Mouse (Mus musculus) thymus, postnatal 14 days (tissue): ENCODE data around the gene Frmd4b.
"Not testable (repeated sequence)": the region's sequence is repeated elsewhere in the genome, so short reads cannot be mapped to it uniquely, and the experiment has no call there.

Source experiments
- DNase-seq: peaks from one replicate; pipeline ENCODE4 v3.0.0; 2021

Frmd4b gene

DNA sequence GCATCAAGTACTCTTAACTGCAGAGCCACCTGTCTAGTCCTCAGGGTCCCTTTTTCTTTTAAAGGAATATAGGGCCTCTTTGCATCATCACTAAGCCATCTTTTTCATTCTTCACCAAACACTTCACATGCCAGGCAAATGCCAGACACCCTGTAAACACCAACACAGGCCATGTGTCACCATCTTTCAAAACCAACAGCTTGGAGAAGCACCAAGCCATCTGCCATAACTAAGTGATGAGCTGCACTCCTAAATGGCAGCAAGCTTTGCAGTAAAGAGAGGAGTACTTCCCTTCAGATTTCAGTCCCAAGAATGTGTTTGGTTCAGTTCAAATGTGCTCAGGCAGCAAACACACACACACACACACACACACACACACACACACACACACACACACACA lies 154.9 kb downstream of the Frmd4b start:
- no peak for DNase-seq

GRCm38 (mm10) chr6:97459112-97459511 lies 158.2 kb downstream of the Frmd4b start:
- DNase-seq, result no peak

DNA sequence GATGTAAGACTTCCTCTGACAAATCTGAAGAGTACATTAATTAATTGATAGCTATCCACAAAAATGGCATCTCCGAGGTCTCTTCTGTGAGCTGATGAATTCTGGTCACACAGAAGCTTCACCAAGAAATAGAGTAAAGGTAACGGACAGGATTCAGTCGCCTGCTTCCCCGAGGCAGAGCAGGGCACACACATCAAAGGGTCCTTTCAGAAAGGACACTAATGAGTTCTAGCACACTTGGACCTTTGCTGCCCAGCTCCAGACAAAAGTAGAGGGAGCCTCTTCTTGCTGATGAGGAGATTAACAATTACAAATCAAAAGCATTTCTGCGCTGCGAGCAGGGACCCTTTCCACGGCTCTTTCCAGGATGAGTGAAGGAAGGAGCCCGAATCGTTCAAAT lies 159.0 kb downstream of the Frmd4b start:
- no peak for DNase-seq

DNA sequence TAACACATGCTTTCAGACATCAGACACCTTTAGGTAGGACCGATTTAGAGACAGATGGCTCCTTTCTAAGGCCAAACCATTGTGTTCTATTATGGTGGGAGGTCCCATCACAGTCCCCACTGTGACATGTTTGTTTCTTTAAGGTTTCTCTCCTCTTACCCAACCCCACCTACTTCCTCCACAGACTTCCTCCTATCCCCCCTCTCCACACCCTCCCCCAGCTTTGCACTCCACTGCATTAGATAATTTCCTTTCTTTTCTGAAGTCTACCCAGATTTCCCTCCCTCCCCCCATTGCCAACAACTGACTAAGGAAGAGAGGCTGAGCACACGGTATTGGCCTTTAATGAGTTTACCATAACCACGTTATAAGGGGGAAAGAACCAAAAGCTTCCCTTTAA lies 159.4 kb downstream of the Frmd4b start:
- peak; percentile 42 for DNase-seq

GRCm38 (mm10) chr6:97457210-97457609 lies 160.1 kb downstream of the Frmd4b start:
- DNase-seq, result no peak

GRCm38 (mm10) chr6:97452223-97452622 lies 165.1 kb downstream of the Frmd4b start:
- no peak for DNase-seq

DNA sequence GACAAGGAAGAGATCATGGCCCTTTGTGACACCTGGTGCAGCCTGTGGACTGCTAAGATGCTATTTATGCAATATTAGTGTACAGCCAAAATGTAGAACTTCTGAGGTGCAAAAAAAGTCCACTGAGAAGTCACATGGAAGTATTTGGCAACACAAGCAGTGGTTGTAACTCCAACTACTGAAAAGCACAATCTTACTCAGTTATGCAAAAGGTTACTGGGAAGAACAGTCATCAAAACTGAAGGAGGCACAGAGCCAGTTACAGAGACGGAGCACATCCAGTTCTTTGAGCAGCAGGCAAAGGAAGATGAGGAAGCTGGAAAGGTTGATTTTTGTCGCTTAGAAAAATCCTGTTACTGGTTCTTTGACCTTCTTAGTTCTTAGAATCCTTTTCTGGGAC lies 167.5 kb downstream of the Frmd4b start:
- no peak for DNase-seq

- DNase-seq, result no peak
Measured at GRCm38 (mm10) chr6:97447020-97447419, 170.3 kb downstream of the Frmd4b start.

GRCm38 (mm10) chr6:97444145-97444544 lies 173.2 kb downstream of the Frmd4b start:
- no peak for DNase-seq

- DNase-seq, result no peak
Measured at GRCm38 (mm10) chr6:97443522-97443921, 173.8 kb downstream of the Frmd4b start.

- DNase-seq, result no peak
Measured at GRCm38 (mm10) chr6:97441357-97441756, 176.0 kb downstream of the Frmd4b start.

GRCm38 (mm10) chr6:97438918-97439645 lies 178.3 kb downstream of the Frmd4b start:
- DNase-seq, result no peak

DNA sequence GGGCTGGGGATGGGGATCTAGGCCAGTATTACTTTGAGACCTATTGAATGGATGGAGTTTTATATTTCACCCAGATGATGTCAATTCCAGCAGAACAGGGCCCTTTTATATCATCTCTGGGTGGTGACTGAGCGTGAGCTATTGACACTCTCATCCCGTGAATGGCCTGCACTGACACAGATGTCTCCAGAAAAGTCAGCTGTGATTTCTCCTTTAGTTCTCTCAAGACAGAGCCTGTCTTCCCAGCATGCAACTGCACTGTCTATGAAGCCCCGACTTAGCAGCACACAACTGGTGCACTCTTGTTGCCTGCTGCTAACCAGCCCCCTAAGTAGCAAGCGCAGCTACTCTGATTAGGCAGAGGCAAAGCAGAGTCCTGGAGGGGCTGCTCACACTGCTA lies 182.6 kb downstream of the Frmd4b start:
- DNase-seq, result no peak

DNA sequence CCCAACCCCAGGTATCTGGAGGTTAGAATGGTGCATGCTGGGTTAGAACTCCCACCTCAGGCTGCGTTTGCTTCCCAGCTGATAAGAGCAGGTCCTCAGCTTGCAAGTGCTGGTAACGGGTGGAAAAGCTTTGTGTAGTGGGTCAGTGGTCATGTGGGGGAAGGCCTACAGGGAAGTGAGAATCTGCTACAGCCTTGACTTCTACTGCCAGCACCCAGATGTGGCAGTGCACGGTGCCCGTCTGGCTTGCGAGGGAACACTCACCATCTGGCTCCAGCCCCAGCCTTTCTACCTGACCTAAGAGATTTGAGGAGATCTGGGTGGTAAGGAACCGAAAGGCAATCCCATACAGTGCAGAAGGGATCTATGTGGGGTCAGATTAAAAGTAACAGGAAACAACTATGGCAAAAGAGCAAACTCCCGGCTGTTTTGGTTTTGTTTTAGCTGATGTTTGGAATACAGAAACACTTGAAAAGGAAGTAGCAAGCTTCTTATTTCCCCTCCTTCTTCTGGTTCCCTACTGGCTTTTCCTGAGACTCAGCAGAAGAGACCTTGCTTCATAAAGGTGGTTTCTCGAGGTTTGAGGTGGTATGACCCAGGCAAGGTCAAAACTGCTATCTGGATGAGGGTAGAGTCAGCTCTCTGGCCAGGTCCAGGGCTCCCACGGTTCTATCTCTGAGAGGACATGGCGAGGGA lies 185.9 kb downstream of the Frmd4b start:
- no peak for DNase-seq

GRCm38 (mm10) chr6:97430519-97430918 lies 186.8 kb downstream of the Frmd4b start:
- DNase-seq, result no peak

DNA sequence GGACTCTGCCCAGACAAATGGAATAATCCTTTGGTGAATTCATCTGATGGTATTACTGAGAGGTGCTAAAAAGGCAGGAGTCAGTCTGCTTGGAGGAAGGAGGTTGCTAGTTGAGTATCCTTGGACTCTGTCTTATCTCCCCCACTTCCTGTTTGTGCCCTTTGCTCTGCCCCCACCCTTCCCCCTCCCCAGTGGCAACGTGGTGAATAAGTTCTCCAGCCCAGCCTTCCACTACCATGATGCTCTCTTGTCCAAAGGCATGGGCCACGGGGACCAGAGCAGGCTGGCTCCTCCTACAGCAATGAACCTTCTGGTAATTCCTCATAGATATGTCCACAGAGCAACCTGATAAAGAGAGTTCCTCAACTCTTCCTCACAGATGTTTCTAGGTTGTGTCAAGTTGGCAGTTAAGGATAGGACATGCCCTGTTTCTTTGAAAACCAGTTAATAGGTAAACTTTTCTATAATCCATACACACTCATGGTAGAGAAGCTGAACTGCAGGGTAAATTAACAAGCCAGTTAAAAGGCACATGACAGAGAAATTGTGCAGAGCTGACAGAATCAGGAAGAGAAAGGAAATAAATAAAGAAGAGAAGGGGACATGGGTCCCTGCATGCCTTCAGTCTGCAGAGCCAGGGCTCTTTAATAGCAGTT lies 187.5 kb downstream of the Frmd4b start:
- no peak for DNase-seq

DNA sequence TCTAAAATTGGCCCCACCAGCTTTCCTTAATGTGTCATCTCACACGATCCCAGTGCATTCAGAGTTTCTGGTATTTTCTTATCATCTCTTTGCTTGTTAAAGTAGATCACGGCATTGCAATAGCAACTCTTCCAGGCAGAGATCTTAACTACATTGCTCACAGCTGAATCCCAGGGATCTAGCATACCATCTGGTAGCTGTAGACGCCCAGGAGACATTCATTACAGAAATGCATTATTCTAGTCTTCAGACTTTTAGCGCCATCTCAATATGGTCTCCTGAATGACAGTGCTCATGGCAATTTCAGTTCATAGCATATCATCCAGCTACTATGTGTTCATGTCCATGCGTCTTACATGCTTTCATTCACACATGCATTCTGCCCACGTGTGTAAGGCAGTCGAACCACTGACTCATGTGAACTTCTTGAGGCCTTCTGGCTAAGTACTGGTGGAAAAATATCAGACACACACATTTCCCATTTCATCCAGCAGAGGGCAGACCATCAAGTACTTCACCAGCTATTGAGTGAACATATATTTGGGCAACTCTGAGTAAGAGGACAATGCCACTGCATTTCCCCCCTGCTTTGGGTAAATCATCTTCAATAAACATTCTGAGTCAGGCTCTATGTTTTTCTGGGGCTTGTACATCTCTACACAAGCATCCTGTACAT lies 197.4 kb downstream of the Frmd4b start:
- DNase-seq, result peak; percentile 69

GRCm38 (mm10) chr6:97416972-97417554 lies 200.3 kb downstream of the Frmd4b start:
- DNase-seq, result peak; percentile 75

GRCm38 (mm10) chr6:97415578-97415977 lies 201.8 kb downstream of the Frmd4b start:
- not testable (repeated sequence) for DNase-seq

DNA sequence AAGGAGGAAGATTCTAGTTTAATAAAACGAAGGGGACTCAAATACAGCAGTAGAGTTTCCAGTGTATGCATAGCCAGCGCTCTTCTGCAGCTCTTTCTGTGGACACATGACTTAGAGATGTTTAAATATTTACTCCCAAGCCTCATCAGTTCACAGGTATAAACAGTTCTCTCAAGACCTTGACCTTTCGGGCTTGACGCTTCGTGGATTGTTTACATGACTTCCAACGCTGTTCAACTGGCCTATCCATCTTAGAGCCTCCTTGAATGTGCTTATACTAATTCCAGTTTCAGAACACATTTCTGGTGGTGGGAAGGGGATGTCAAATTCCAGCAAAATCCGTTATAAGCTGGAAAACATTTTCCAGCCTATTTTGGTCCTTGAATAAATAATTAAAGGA lies 203.9 kb downstream of the Frmd4b start:
- DNase-seq, result no peak

- no peak for DNase-seq
Measured at GRCm38 (mm10) chr6:97412403-97412802, 204.9 kb downstream of the Frmd4b start.

- no peak for DNase-seq
Measured at GRCm38 (mm10) chr6:97411327-97411726, 206.0 kb downstream of the Frmd4b start.
